Mouse (Mus musculus) liver, embryonic 13.5 days (tissue): ENCODE measurements around the gene Mrpl22. TPM values are rescaled to one million over a fixed set of nuclear protein-coding genes. Genes with fewer than 3 reads are reported as not detected.
"Not testable (repeated sequence)": the region's sequence is repeated elsewhere in the genome, so short reads cannot be mapped to it uniquely, and the experiment has no call there.

Source experiments
- ATAC-seq: fragments of 200-750 bp; cut with Nextera tagmentation; 2 replicates; pipeline ENCODE4 v1.8.0; 2017; ENCODE audit warnings: low read depth, mild to moderate bottlenecking, moderate number of reproducible peaks, moderate library complexity
- DNase-seq: peaks from one replicate; pipeline ENCODE4 v3.0.0; 2022
- H3K27ac ChIP-seq: fragments of 300-500 bp; sonication (generic); 2 replicates; pipeline ENCODE4 v1.5.1; 2015; ENCODE audit warnings: moderate library complexity, mild to moderate bottlenecking, inconsistent platforms
- H3K27me3 ChIP-seq: fragments of 300-500 bp; sonication (generic); 2 replicates; pipeline ENCODE4 v1.6.1; 2015; ENCODE audit warnings: mild to moderate bottlenecking, inconsistent platforms
- H3K36me3 ChIP-seq: fragments of 300-500 bp; sonication (generic); 2 replicates; pipeline ENCODE4 v1.6.1; 2015; ENCODE audit warnings: mild to moderate bottlenecking, inconsistent platforms
- H3K4me1 ChIP-seq: fragments of 300-500 bp; sonication (generic); replicated peaks from 2 replicates; pipeline ENCODE4 v1.6.1; 2015; ENCODE audit warnings: inconsistent platforms
- H3K4me2 ChIP-seq: fragments of 300-500 bp; sonication (generic); 2 replicates; pipeline ENCODE4 v1.6.1; 2015; ENCODE audit warnings: inconsistent platforms, mild to moderate bottlenecking, moderate library complexity
- H3K4me3 ChIP-seq: fragments of 300-500 bp; sonication (generic); replicated peaks from 2 replicates; pipeline ENCODE4 v1.5.1; 2015; ENCODE audit warnings: mild to moderate bottlenecking, inconsistent platforms
- H3K9ac ChIP-seq: fragments of 300-500 bp; sonication (generic); 2 replicates; pipeline ENCODE4 v1.6.1; 2015; ENCODE audit warnings: mild to moderate bottlenecking, inconsistent platforms
- H3K9me3 ChIP-seq: fragments of 300-500 bp; sonication (generic); replicated peaks from 2 replicates; pipeline ENCODE4 v1.6.1; 2016; ENCODE audit warnings: inconsistent platforms
- WGBS: fragments of 180-500 bp; shearing (Covaris S2); methylation state at CpG from one replicate; pipeline ENCODE4 v1.1.7; 2015; ENCODE audit not compliant: insufficient replicate concordance; 5-methylcytosine and 5-hydroxymethylcytosine counted together
- polyA plus RNA-seq: library from polyadenylated mRNA; unstranded; fragments of >200 nt; fragmentation: Nextera tagmentation; extraction: Ambion mirVana; gene quantifications from 2 replicates; pipeline ENCODE4 v1.2.1, GENCODE M21; 2015

Mrpl22 gene
- polyA plus RNA-seq, 1 experiment from 2014 or later, result 134 TPM

- WGBS, result 81% methylated on average over 7 of the region's 7 CpGs
- no peaks in the 10 kb centered on the region for H3K27me3 ChIP-seq
- H3K9ac ChIP-seq, result no peak overlapping the region
- no peaks in the 10 kb centered on the region for H3K4me1 ChIP-seq
- no peak overlapping the region for H3K4me2 ChIP-seq
- DNase-seq (no peak), ATAC-seq (no peak)
- peaks cover 43% of the 10 kb centered on the region for H3K36me3 ChIP-seq
- H3K9me3 ChIP-seq, result no peaks in the 10 kb centered on the region
- 0 out of 2 replicates have a peak overlapping the region, but pooled peaks have one; percentile 6 for H3K27ac ChIP-seq
- H3K4me3 ChIP-seq, result no peak overlapping the region
Measured at GRCm38 (mm10) chr11:58180756-58181155, 9.3 kb downstream of the Mrpl22 start.

GRCm38 (mm10) chr11:58183579-58183978 lies 12.1 kb downstream of the Mrpl22 start:
- Histone ChIP-seq H3K4me3 (no peak overlapping the region), H3K27ac (no peak overlapping the region), H3K36me3 (peaks cover 15% of the 10 kb centered on the region), H3K9ac (no peak overlapping the region), H3K4me2 (no peak overlapping the region), H3K4me1 (no peaks in the 10 kb centered on the region), H3K27me3 (no peaks in the 10 kb centered on the region), H3K9me3 (no peaks in the 10 kb centered on the region)
- 77% methylated on average over 3 of the region's 3 CpGs for whole genome bisulfite sequencing
- ATAC-seq (no peak), DNase-seq (no peak)

GRCm38 (mm10) chr11:58189675-58190074 lies 18.2 kb downstream of the Mrpl22 start:
- no peak overlapping the region for H3K4me3 ChIP-seq
- H3K9me3 ChIP-seq, result no peaks in the 10 kb centered on the region
- H3K36me3 ChIP-seq, result no peaks in the 10 kb centered on the region
- DNase-seq, result no peak
- ATAC-seq, result no peak
- 0 out of 2 replicates have a peak, but pooled peaks cover 5% of the 10 kb centered on the region for H3K4me1 ChIP-seq
- no peaks in the 10 kb centered on the region for H3K27me3 ChIP-seq
- H3K9ac ChIP-seq, result no peak overlapping the region
- no peak overlapping the region for H3K27ac ChIP-seq
- H3K4me2 ChIP-seq, result no peak overlapping the region
- WGBS, result 71% methylated on average over 6 of the region's 6 CpGs

- Histone ChIP-seq H3K36me3 (no peaks in the 10 kb centered on the region), H3K4me2 (no peak overlapping the region), H3K27ac (no peak overlapping the region), H3K4me3 (no peak overlapping the region), H3K9me3 (no peaks in the 10 kb centered on the region), H3K9ac (no peak overlapping the region), H3K27me3 (0 out of 2 replicates have a peak, but pooled peaks cover 3% of the 10 kb centered on the region), H3K4me1 (peaks cover 8% of the 10 kb centered on the region)
- 57% methylated on average over 3 of the region's 3 CpGs for WGBS
- ATAC-seq (no peak), DNase-seq (no peak)
Measured at GRCm38 (mm10) chr11:58193326-58193725, 21.9 kb downstream of the Mrpl22 start.

- no peak for DNase-seq
- H3K4me3 ChIP-seq, result no peak overlapping the region
- 0 out of 2 replicates have a peak, but pooled peaks cover 3% of the 10 kb centered on the region for H3K27me3 ChIP-seq
- no peak overlapping the region for H3K4me2 ChIP-seq
- H3K27ac ChIP-seq, result no peak overlapping the region
- no peak for ATAC-seq
- H3K9me3 ChIP-seq, result no peaks in the 10 kb centered on the region
- WGBS, result 51% methylated on average over 4 of the region's 4 CpGs
- H3K36me3 ChIP-seq, result no peaks in the 10 kb centered on the region
- peaks cover 13% of the 10 kb centered on the region for H3K4me1 ChIP-seq
- H3K9ac ChIP-seq, result no peak overlapping the region
Measured at GRCm38 (mm10) chr11:58193860-58194520, 22.5 kb downstream of the Mrpl22 start.

- DNase-seq, result no peak
- H3K9ac ChIP-seq, result peak overlapping the region; percentile 80
- H3K4me1 ChIP-seq, result peaks cover 34% of the 10 kb centered on the region
- ATAC-seq, result no peak
- H3K27ac ChIP-seq, result no peak overlapping the region
- no peaks in the 10 kb centered on the region for H3K9me3 ChIP-seq
- WGBS, result 85% methylated on average over 4 of the region's 4 CpGs
- H3K27me3 ChIP-seq, result 0 out of 2 replicates have a peak, but pooled peaks cover 3% of the 10 kb centered on the region
- peak overlapping the region; percentile 71 for H3K4me3 ChIP-seq
- H3K36me3 ChIP-seq, result no peaks in the 10 kb centered on the region
- H3K4me2 ChIP-seq, result peak overlapping the region; percentile 79
Measured at GRCm38 (mm10) chr11:58198663-58199062, 27.2 kb downstream of the Mrpl22 start.

- H3K36me3 ChIP-seq, H3K9me3 ChIP-seq, H3K27me3 ChIP-seq: not testable (repeated sequence)
- ATAC-seq (peak; percentile 99), DNase-seq (peak; percentile 84)
- peak within 1 kb of the TSS; percentile 79 for H3K4me2 ChIP-seq
- H3K4me3 ChIP-seq, result peak within 1 kb of the TSS; percentile 71
- H3K9ac ChIP-seq, result peak within 1 kb of the TSS; percentile 80
- peak within 1 kb of the TSS; percentile 79 for H3K27ac ChIP-seq
- WGBS, result 4% methylated on average over 15 of the region's 15 CpGs
- H3K4me1 ChIP-seq, result peaks cover 29% of the 10 kb centered on the region
Measured at GRCm38 (mm10) chr11:58199229-58200037, 28.0 kb downstream of the Mrpl22 start, which contains the start of the genes Igtp and Irgm2. Gene Igtp (plus strand): TSS chr11:58199556. Gene Irgm2 (plus strand): TSS chr11:58199618.

- Histone ChIP-seq H3K9me3 (no peaks in the 10 kb centered on the region), H3K27me3 (0 out of 2 replicates have a peak, but pooled peaks cover under 1% of the 10 kb centered on the region), H3K36me3 (no peaks in the 10 kb centered on the region), H3K4me3 (peak overlapping the region; percentile 71), H3K9ac (peak overlapping the region; percentile 51; the same call in 1 of the 2 replicates), H3K4me1 (peaks cover 29% of the 10 kb centered on the region), H3K4me2 (peak overlapping the region; percentile 79), H3K27ac (peak overlapping the region; percentile 32; the same call in 1 of the 2 replicates)
- ATAC-seq (no peak), DNase-seq (no peak)
- WGBS, result 74% methylated on average over 4 of the region's 4 CpGs
Measured at GRCm38 (mm10) chr11:58200226-58200625, 28.8 kb downstream of the Mrpl22 start.

- no peak for DNase-seq
- H3K36me3 ChIP-seq, result no peaks in the 10 kb centered on the region
- no peak overlapping the region for H3K4me2 ChIP-seq
- no peak overlapping the region for H3K9ac ChIP-seq
- no peak for ATAC-seq
- H3K4me1 ChIP-seq, result peaks cover 34% of the 10 kb centered on the region
- H3K4me3 ChIP-seq, result no peak overlapping the region
- no peaks in the 10 kb centered on the region for H3K9me3 ChIP-seq
- H3K27me3 ChIP-seq, result no peaks in the 10 kb centered on the region
- no peak overlapping the region for H3K27ac ChIP-seq
- 79% methylated on average over 12 of the region's 12 CpGs for WGBS
Measured at GRCm38 (mm10) chr11:58201052-58201451, 29.6 kb downstream of the Mrpl22 start.

- no peak overlapping the region for H3K9ac ChIP-seq
- H3K4me3 ChIP-seq, result no peak overlapping the region
- 66% methylated on average over 1 of the region's 1 CpGs for WGBS
- H3K36me3 ChIP-seq, result no peaks in the 10 kb centered on the region
- peaks cover 50% of the 10 kb centered on the region for H3K4me1 ChIP-seq
- no peak for DNase-seq
- no peak for ATAC-seq
- H3K9me3 ChIP-seq, result no peaks in the 10 kb centered on the region
- H3K27me3 ChIP-seq, result no peaks in the 10 kb centered on the region
- no peak overlapping the region for H3K4me2 ChIP-seq
- H3K27ac ChIP-seq, result no peak overlapping the region
Measured at GRCm38 (mm10) chr11:58210321-58210886, 38.9 kb downstream of the Mrpl22 start.

GRCm38 (mm10) chr11:58211062-58211681 lies 39.7 kb downstream of the Mrpl22 start:
- Histone ChIP-seq H3K9ac (peak overlapping the region; percentile 42; the same call in 1 of the 2 replicates), H3K4me1 (peaks cover 54% of the 10 kb centered on the region)
- 22% methylated on average over 9 of the region's 9 CpGs for WGBS

More at GRCm38 (mm10) chr11:58211062-58211681, 39.7 kb downstream of the Mrpl22 start:
- peak overlapping the region; percentile 65 for H3K27ac ChIP-seq
- H3K4me2 ChIP-seq, result peak overlapping the region; percentile 23
- H3K27me3 ChIP-seq, result no peaks in the 10 kb centered on the region
- no peaks in the 10 kb centered on the region for H3K36me3 ChIP-seq
- H3K9me3 ChIP-seq, result no peaks in the 10 kb centered on the region
- ATAC-seq, result no peak
- no peak for DNase-seq
- no peak overlapping the region for H3K4me3 ChIP-seq
